Mouse (Mus musculus) MEL (cell line): ENCODE results near the gene Atp10a. TPM values are rescaled to one million over a fixed set of nuclear protein-coding genes. Genes with fewer than 3 reads are reported as not detected.

Experiments
- DNase-seq: peaks from one replicate; pipeline ENCODE4 v3.0.0; 2011; ENCODE audit warnings: low read depth, low spot score
- H3K27ac ChIP-seq: 2 replicates; pipeline ENCODE4 v1.5.1; 2012; ENCODE audit warnings: low read depth, mild to moderate bottlenecking, control low read depth, low read length, moderate library complexity; ENCODE audit not compliant: control insufficient read depth
- H3K27me3 ChIP-seq, 2 experiments: fragments of 150-350 bp in 1 of 2; sonication (generic) in 1 of 2; 2 replicates each; pipeline ENCODE4 v1.6.1; 2012; ENCODE audit warnings: low read length in 2 of 2, mild to moderate bottlenecking in 2 of 2, improper control_type of control experiment in 1 of 2, moderate library complexity in 1 of 2; ENCODE audit not compliant: insufficient read depth in 2 of 2, control insufficient read depth in 1 of 2
- H3K36me3 ChIP-seq, 2 experiments: 2 replicates each; pipeline ENCODE4 v1.6.1; 2012 to 2014; ENCODE audit warnings: low read length in 2 of 2, improper control_type of control experiment in 1 of 2, inconsistent platforms in 1 of 2, mild to moderate bottlenecking in 1 of 2; ENCODE audit not compliant: insufficient read depth in 2 of 2, control insufficient read depth in 1 of 2
- H3K4me1 ChIP-seq, 2 experiments: fragments of 150-350 bp in 1 of 2; sonication (generic) in 1 of 2; 2 replicates each; pipeline ENCODE4 v1.6.1; 2012; ENCODE audit warnings: low read length in 2 of 2, improper control_type of control experiment in 1 of 2, mild to moderate bottlenecking in 1 of 2; ENCODE audit not compliant: insufficient read depth in 2 of 2, control insufficient read depth in 1 of 2
- H3K4me3 ChIP-seq, 2 experiments: fragments of 150-350 bp in 1 of 2; sonication (generic) in 1 of 2; 2 replicates each; pipeline ENCODE4 v1.5.1; 2012; ENCODE audit warnings: low read depth in 2 of 2, low read length in 2 of 2, mild to moderate bottlenecking in 2 of 2, moderate library complexity in 2 of 2, control low read depth in 1 of 2, improper control_type of control experiment in 1 of 2; ENCODE audit not compliant: control insufficient read depth in 1 of 2, insufficient read depth in 1 of 2
- H3K79me2 ChIP-seq: 2 replicates; pipeline ENCODE4 v1.6.1; 2012; ENCODE audit warnings: mild to moderate bottlenecking, low read length, moderate library complexity; ENCODE audit not compliant: control insufficient read depth, poor library complexity, insufficient read depth
- H3K9ac ChIP-seq: 2 replicates; pipeline ENCODE4 v1.6.1; 2012; ENCODE audit warnings: low read depth, mild to moderate bottlenecking, control low read depth, low read length, moderate library complexity; ENCODE audit not compliant: control insufficient read depth, poor library complexity, severe bottlenecking
- H3K9me3 ChIP-seq: fragments of 150-350 bp; sonication (generic); replicated peaks from 2 replicates; pipeline ENCODE4 v1.6.1; 2012; ENCODE audit warnings: mild to moderate bottlenecking, low read length, improper control_type of control experiment, moderate library complexity; ENCODE audit not compliant: insufficient read depth
- CHD2 ChIP-seq: IDR thresholded peaks from 2 replicates; pipeline ENCODE4 v1.6.1; 2011; ENCODE audit warnings: low read length, improper control_type of control experiment
- ELF1 ChIP-seq: IDR thresholded peaks from 2 replicates; pipeline ENCODE4 v1.6.1; 2014; ENCODE audit warnings: low read depth, mild to moderate bottlenecking, inconsistent platforms, low read length, improper control_type of control experiment, moderate library complexity
- EP300 ChIP-seq, 2 experiments: IDR thresholded peaks; 2 replicates each; pipeline ENCODE4 v1.6.1; 2011; ENCODE audit warnings: improper control_type of control experiment in 2 of 2, low read length in 2 of 2, low read depth in 1 of 2, mild to moderate bottlenecking in 1 of 2
- GATA1 ChIP-seq: IDR thresholded peaks from 2 replicates; pipeline ENCODE4 v1.6.1; 2011; ENCODE audit warnings: low read depth, low read length, improper control_type of control experiment
- HCFC1 ChIP-seq: IDR thresholded peaks from 2 replicates; pipeline ENCODE4 v1.6.1; 2012; ENCODE audit warnings: low read depth, mild to moderate bottlenecking, inconsistent platforms, low read length, improper control_type of control experiment, moderate library complexity
- MAFK ChIP-seq: IDR thresholded peaks from 2 replicates; pipeline ENCODE4 v1.6.1; 2011; ENCODE audit warnings: low read depth, mild to moderate bottlenecking, low read length, improper control_type of control experiment, borderline replicate concordance
- MAZ ChIP-seq: IDR thresholded peaks from 2 replicates; pipeline ENCODE4 v1.6.1; 2012; ENCODE audit warnings: low read depth, mild to moderate bottlenecking, inconsistent platforms, low read length, improper control_type of control experiment
- MEF2A ChIP-seq: IDR thresholded peaks from 2 replicates; pipeline ENCODE4 v1.6.1; 2014; ENCODE audit warnings: low read depth, mild to moderate bottlenecking, inconsistent platforms, low read length, improper control_type of control experiment; ENCODE audit not compliant: poor library complexity, insufficient replicate concordance, severe bottlenecking; ENCODE audit errors: extremely low read depth
- MXI1 ChIP-seq: IDR thresholded peaks from 2 replicates; pipeline ENCODE4 v1.6.1; 2011; ENCODE audit warnings: mild to moderate bottlenecking, low read depth, low read length, improper control_type of control experiment
- MYC ChIP-seq: IDR thresholded peaks from 2 replicates; pipeline ENCODE4 v1.6.1; 2011; ENCODE audit warnings: low read depth, mild to moderate bottlenecking, low read length, improper control_type of control experiment, moderate library complexity
- POLR2AphosphoS2 ChIP-seq: IDR thresholded peaks from 2 replicates; pipeline ENCODE4 v1.6.1; 2011; ENCODE audit warnings: low read length, improper control_type of control experiment
- RAD21 ChIP-seq: IDR thresholded peaks from 2 replicates; pipeline ENCODE4 v1.6.1; 2011; ENCODE audit warnings: mild to moderate bottlenecking, low read depth, low read length, improper control_type of control experiment
- TAL1 ChIP-seq: IDR thresholded peaks from 2 replicates; pipeline ENCODE4 v1.6.1; 2012; ENCODE audit warnings: mild to moderate bottlenecking, inconsistent platforms, low read length, moderate library complexity, mixed read lengths
- TCF12 ChIP-seq: IDR thresholded peaks from 2 replicates; pipeline ENCODE4 v1.6.1; 2014; ENCODE audit warnings: low read depth, mild to moderate bottlenecking, inconsistent platforms, low read length, improper control_type of control experiment, moderate library complexity
- UBTF ChIP-seq: IDR thresholded peaks from 2 replicates; pipeline ENCODE4 v1.6.1; 2012; ENCODE audit warnings: low read depth, mild to moderate bottlenecking, inconsistent platforms, low read length, improper control_type of control experiment, moderate library complexity, borderline replicate concordance; ENCODE audit not compliant: insufficient read depth
- USF2 ChIP-seq, 2 experiments: IDR thresholded peaks; 2 replicates each; pipeline ENCODE4 v1.6.1; 2011 to 2012; ENCODE audit warnings: improper control_type of control experiment in 2 of 2, low read length in 2 of 2, borderline replicate concordance in 1 of 2, inconsistent platforms in 1 of 2, low read depth in 1 of 2, mild to moderate bottlenecking in 1 of 2; ENCODE audit not compliant: insufficient read depth in 1 of 2
- ZC3H11A ChIP-seq: IDR thresholded peaks from 2 replicates; pipeline ENCODE4 v1.6.1; 2012; ENCODE audit warnings: low read depth, mild to moderate bottlenecking, inconsistent platforms, low read length, improper control_type of control experiment
- ZKSCAN1 ChIP-seq: IDR thresholded peaks from 2 replicates; pipeline ENCODE4 v1.6.1; 2012; ENCODE audit warnings: low read depth, mild to moderate bottlenecking, inconsistent platforms, low read length, improper control_type of control experiment, moderate library complexity
- ZMIZ1 ChIP-seq: IDR thresholded peaks from 2 replicates; pipeline ENCODE4 v1.6.1; 2012; ENCODE audit warnings: low read depth, mild to moderate bottlenecking, inconsistent platforms, low read length, improper control_type of control experiment, moderate library complexity
- ZNF384 ChIP-seq: IDR thresholded peaks from 2 replicates; pipeline ENCODE4 v1.6.1; 2012; ENCODE audit warnings: low read depth, mild to moderate bottlenecking, inconsistent platforms, low read length, improper control_type of control experiment
- polyA plus RNA-seq, 2 experiments: library from polyadenylated mRNA; stranded (reverse) in 1 of 2; unstranded in 1 of 2; fragments of >175 nt in 1 of 2; fragments of >200 nt in 1 of 2; gene quantifications; 2 replicates each; pipeline versions ENCODE4 v1.2.1 to v1.2.4; 2012; ENCODE audit warnings: low replicate concordance in 2 of 2, low read depth in 1 of 2; ENCODE audit not compliant: insufficient read length in 2 of 2, insufficient read depth in 1 of 2, missing spikeins in 1 of 2
- total RNA-seq: library from RNA; depleted of rRNA; stranded (reverse); fragments of 300-350 nt; gene quantifications from 2 replicates; pipeline ENCODE4 v1.2.3, GENCODE M21; 2012

Gene Atp10a
- total and polyA plus RNA-seq, 3 experiments, result not detected

GRCm38 (mm10) chr7:58626305-58627155, 29.4 kb upstream of the Atp10a start:
- no peaks in the 10 kb centered on the region for H3K27me3 ChIP-seq
- H3K4me3 ChIP-seq, result no peak overlapping the region
- H3K36me3 ChIP-seq, result no peaks in the 10 kb centered on the region
- no peaks in the 10 kb centered on the region for H3K4me1 ChIP-seq
- H3K79me2 ChIP-seq, result no peaks in the 10 kb centered on the region
- TF ChIP-seq ZKSCAN1 (no peak), MEF2A (no peak), ZNF384 (no peak), TAL1 (no peak), CHD2 (no peak), MAFK (no peak), ZMIZ1 (no peak), RAD21 (no peak), MAZ (no peak), MYC (no peak), HCFC1 (no peak), ELF1 (no peak), TCF12 (no peak), MXI1 (no peak), ZC3H11A (no peak), EP300 (IDR thresholded peaks at IDR 0.05; ENCODE audit: low read depth in 1 of 2, low read length in 2 of 2) (no peak), USF2 (IDR thresholded peaks at IDR 0.05; ENCODE audit: borderline replicate concordance in 1 of 2, insufficient read depth in 1 of 2, low read depth in 1 of 2, low read length in 2 of 2) (no peak), UBTF (no peak), GATA1 (no peak), POLR2AphosphoS2 (no peak)
- H3K9me3 ChIP-seq, result no peaks in the 10 kb centered on the region
- no peak for DNase-seq
- H3K27ac ChIP-seq, result no peak overlapping the region
- H3K9ac ChIP-seq, result no peak overlapping the region
